Mouse (Mus musculus) limb, embryonic 15.5 days (tissue): ENCODE results near the gene 4930595D18Rik. TPM values are rescaled to one million over a fixed set of nuclear protein-coding genes. Genes with fewer than 3 reads are reported as not detected.

ENCODE experiments used
- ATAC-seq: fragments of 200-750 bp; cut with Nextera tagmentation; 2 replicates; pipeline ENCODE4 v1.8.0; 2017; ENCODE audit warnings: low read depth, moderate TSS enrichment; ENCODE audit not compliant: insufficient number of reproducible peaks, low FRiP score, low TSS enrichment
- H3K27ac ChIP-seq: fragments of 300-500 bp; sonication (generic); 2 replicates; pipeline ENCODE4 v1.5.1; 2015; ENCODE audit warnings: moderate library complexity, mild to moderate bottlenecking, inconsistent platforms
- H3K27me3 ChIP-seq: fragments of 300-500 bp; sonication (generic); 2 replicates; pipeline ENCODE4 v1.6.1; 2015; ENCODE audit warnings: inconsistent platforms
- H3K36me3 ChIP-seq: fragments of 300-500 bp; sonication (generic); 2 replicates; pipeline ENCODE4 v1.6.1; 2015; ENCODE audit warnings: inconsistent platforms
- H3K4me1 ChIP-seq: fragments of 300-500 bp; sonication (generic); 2 replicates; pipeline ENCODE4 v1.6.1; 2015; ENCODE audit warnings: inconsistent platforms
- H3K4me2 ChIP-seq: fragments of 300-500 bp; sonication (generic); 2 replicates; pipeline ENCODE4 v1.6.1; 2015; ENCODE audit warnings: mild to moderate bottlenecking, inconsistent platforms
- H3K4me3 ChIP-seq: fragments of 300-500 bp; sonication (generic); 2 replicates; pipeline ENCODE4 v1.5.1; 2015; ENCODE audit warnings: mild to moderate bottlenecking, inconsistent platforms
- H3K9ac ChIP-seq: fragments of 300-500 bp; sonication (generic); 2 replicates; pipeline ENCODE4 v1.6.1; 2015; ENCODE audit warnings: inconsistent platforms
- H3K9me3 ChIP-seq: fragments of 300-500 bp; sonication (generic); 2 replicates; pipeline ENCODE4 v1.6.1; 2016; ENCODE audit warnings: inconsistent platforms
- WGBS: fragments of 180-500 bp; shearing (Covaris S2); methylation state at CpG from one replicate; pipeline ENCODE4 v1.1.7; 2015; 5-methylcytosine and 5-hydroxymethylcytosine counted together
- polyA plus RNA-seq: library from polyadenylated mRNA; unstranded; fragments of >200 nt; fragmentation: Nextera tagmentation; extraction: Ambion mirVana; gene quantifications from 2 replicates; pipeline ENCODE4 v1.2.1, GENCODE M21; 2015

4930595D18Rik gene
- polyA plus RNA-seq, result not detected in 2 replicates

- ATAC-seq, result no peak
- Histone ChIP-seq H3K9ac (no peak within 1 kb of the TSS), H3K27me3 (no peaks in the 10 kb centered on the region), H3K9me3 (no peaks in the 10 kb centered on the region), H3K4me1 (no peaks in the 10 kb centered on the region), H3K4me2 (no peak within 1 kb of the TSS), H3K4me3 (no peak within 1 kb of the TSS), H3K27ac (no peak within 1 kb of the TSS), H3K36me3 (no peaks in the 10 kb centered on the region)
- 65% methylated on average over 5 of the region's 5 CpGs for WGBS
These were observed at the start of gene 4930595D18Rik for GRCm38 (mm10) chr12:111184476-111184875. Gene 4930595D18Rik, minus strand, starts transcription at chr12:111184491.

GRCm38 (mm10) chr12:111233798-111234197 lies 49.5 kb upstream of the 4930595D18Rik start:
- no peaks in the 10 kb centered on the region for H3K9me3 ChIP-seq
- no peak overlapping the region for H3K4me3 ChIP-seq
- H3K27ac ChIP-seq, result no peak overlapping the region
- H3K9ac ChIP-seq, result no peak overlapping the region
- WGBS, result 86% methylated on average over 4 of the region's 4 CpGs
- H3K4me1 ChIP-seq, result peaks cover 12% of the 10 kb centered on the region; the same call in 1 of the 2 replicates
- peaks cover 16% of the 10 kb centered on the region for H3K36me3 ChIP-seq
- no peak overlapping the region for H3K4me2 ChIP-seq
- no peaks in the 10 kb centered on the region for H3K27me3 ChIP-seq
- no peak for ATAC-seq

- Histone ChIP-seq H3K36me3 (0 out of 2 replicates have a peak, but pooled peaks cover 15% of the 10 kb centered on the region), H3K9ac (no peak overlapping the region), H3K4me1 (no peaks in the 10 kb centered on the region), H3K4me2 (no peak overlapping the region), H3K27ac (no peak overlapping the region), H3K4me3 (no peak overlapping the region), H3K9me3 (no peaks in the 10 kb centered on the region), H3K27me3 (no peaks in the 10 kb centered on the region)
- WGBS, result 86% methylated on average over 2 of the region's 2 CpGs
- no peak for ATAC-seq
These were observed 46.5 kb upstream of the 4930595D18Rik start for GRCm38 (mm10) chr12:111230793-111231192.

GRCm38 (mm10) chr12:111228488-111228887 lies 44.2 kb upstream of the 4930595D18Rik start:
- Histone ChIP-seq H3K27me3 (no peaks in the 10 kb centered on the region), H3K27ac (no peak overlapping the region), H3K9me3 (no peaks in the 10 kb centered on the region), H3K4me1 (peaks cover 14% of the 10 kb centered on the region), H3K36me3 (0 out of 2 replicates have a peak, but pooled peaks cover 10% of the 10 kb centered on the region), H3K9ac (no peak overlapping the region), H3K4me2 (no peak overlapping the region), H3K4me3 (no peak overlapping the region)
- no peak for ATAC-seq
- WGBS, result 90% methylated on average over 5 of the region's 5 CpGs

- Histone ChIP-seq H3K9me3 (no peaks in the 10 kb centered on the region), H3K4me3 (no peak overlapping the region), H3K9ac (no peak overlapping the region), H3K4me1 (peaks cover 14% of the 10 kb centered on the region), H3K36me3 (peaks cover 11% of the 10 kb centered on the region), H3K4me2 (no peak overlapping the region), H3K27me3 (no peaks in the 10 kb centered on the region), H3K27ac (no peak overlapping the region)
- no peak for ATAC-seq
- 80% methylated on average over 4 of the region's 4 CpGs for WGBS
These were observed 43.1 kb upstream of the 4930595D18Rik start for GRCm38 (mm10) chr12:111227410-111227809.

- H3K27ac ChIP-seq, result peak overlapping the region; percentile 58; the same call in 1 of the 2 replicates
- no peaks in the 10 kb centered on the region for H3K9me3 ChIP-seq
- no peak overlapping the region for H3K9ac ChIP-seq
- H3K4me3 ChIP-seq, result no peak overlapping the region
- no peak overlapping the region for H3K4me2 ChIP-seq
- WGBS, result 33% methylated on average over 10 of the region's 10 CpGs
- H3K27me3 ChIP-seq, result no peaks in the 10 kb centered on the region
- H3K4me1 ChIP-seq, result peaks cover 14% of the 10 kb centered on the region
- H3K36me3 ChIP-seq, result peaks cover 27% of the 10 kb centered on the region
- peak; percentile 61; the same call in 1 of the 2 replicates for ATAC-seq
These were observed 41.0 kb upstream of the 4930595D18Rik start for GRCm38 (mm10) chr12:111225197-111225780.

- H3K9me3 ChIP-seq, result no peaks in the 10 kb centered on the region
- H3K4me1 ChIP-seq, result no peaks in the 10 kb centered on the region
- peaks cover 21% of the 10 kb centered on the region for H3K36me3 ChIP-seq
- no peaks in the 10 kb centered on the region for H3K27me3 ChIP-seq
- H3K4me2 ChIP-seq, result no peak overlapping the region
- no peak overlapping the region for H3K27ac ChIP-seq
- no peak overlapping the region for H3K9ac ChIP-seq
- WGBS, result 93% methylated on average over 6 of the region's 6 CpGs
- no peak overlapping the region for H3K4me3 ChIP-seq
- ATAC-seq, result no peak
These were observed 34.6 kb upstream of the 4930595D18Rik start for GRCm38 (mm10) chr12:111218867-111219266.

- 71% methylated on average over 5 of the region's 5 CpGs for WGBS
- Histone ChIP-seq H3K9me3 (no peaks in the 10 kb centered on the region), H3K4me3 (no peak overlapping the region), H3K36me3 (no peaks in the 10 kb centered on the region), H3K4me1 (peaks cover 11% of the 10 kb centered on the region), H3K4me2 (no peak overlapping the region), H3K9ac (no peak overlapping the region), H3K27me3 (no peaks in the 10 kb centered on the region), H3K27ac (no peak overlapping the region)
- no peak for ATAC-seq
These were observed 27.4 kb upstream of the 4930595D18Rik start for GRCm38 (mm10) chr12:111211729-111212128.

GRCm38 (mm10) chr12:111207641-111208040 lies 23.4 kb upstream of the 4930595D18Rik start:
- Histone ChIP-seq H3K9ac (no peak overlapping the region), H3K9me3 (no peaks in the 10 kb centered on the region), H3K27me3 (no peaks in the 10 kb centered on the region), H3K4me2 (no peak overlapping the region), H3K36me3 (no peaks in the 10 kb centered on the region), H3K4me1 (peaks cover 14% of the 10 kb centered on the region), H3K27ac (no peak overlapping the region), H3K4me3 (no peak overlapping the region)
- no peak for ATAC-seq
- WGBS, result 76% methylated on average over 3 of the region's 3 CpGs

GRCm38 (mm10) chr12:111203945-111204344 lies 19.7 kb upstream of the 4930595D18Rik start:
- ATAC-seq, result no peak

GRCm38 (mm10) chr12:111203076-111203475 lies 18.8 kb upstream of the 4930595D18Rik start:
- ATAC-seq, result no peak
- WGBS, result 52% methylated on average over 10 of the region's 10 CpGs
- no peaks in the 10 kb centered on the region for H3K27me3 ChIP-seq
- no peaks in the 10 kb centered on the region for H3K9me3 ChIP-seq
- no peak overlapping the region for H3K4me3 ChIP-seq
- H3K36me3 ChIP-seq, result no peaks in the 10 kb centered on the region
- peaks cover 3% of the 10 kb centered on the region; the same call in 1 of the 2 replicates for H3K4me1 ChIP-seq
- no peak overlapping the region for H3K27ac ChIP-seq
- no peak overlapping the region for H3K9ac ChIP-seq
- no peak overlapping the region for H3K4me2 ChIP-seq

More at GRCm38 (mm10) chr12:111203945-111204344, 19.7 kb upstream of the 4930595D18Rik start:
- H3K4me1 ChIP-seq, result peaks cover 3% of the 10 kb centered on the region; the same call in 1 of the 2 replicates
- H3K9me3 ChIP-seq, result no peaks in the 10 kb centered on the region
- H3K27me3 ChIP-seq, result no peaks in the 10 kb centered on the region
- H3K9ac ChIP-seq, result no peak overlapping the region
- H3K4me3 ChIP-seq, result no peak overlapping the region
- H3K4me2 ChIP-seq, result no peak overlapping the region
- no peaks in the 10 kb centered on the region for H3K36me3 ChIP-seq
- 81% methylated on average over 3 of the region's 3 CpGs for WGBS
- no peak overlapping the region for H3K27ac ChIP-seq

- Histone ChIP-seq H3K4me3 (no peak overlapping the region), H3K9me3 (no peaks in the 10 kb centered on the region), H3K9ac (no peak overlapping the region), H3K27ac (no peak overlapping the region), H3K36me3 (no peaks in the 10 kb centered on the region), H3K4me1 (peaks cover 13% of the 10 kb centered on the region), H3K27me3 (no peaks in the 10 kb centered on the region), H3K4me2 (no peak overlapping the region)
- no peak for ATAC-seq
- 69% methylated on average over 4 of the region's 4 CpGs for WGBS
These were observed 12.3 kb upstream of the 4930595D18Rik start for GRCm38 (mm10) chr12:111196548-111196947.
